Mouse (Mus musculus) cerebellum, adult 18-20 months (tissue): ENCODE data around the gene Agap2.

Experiments used
- DNase-seq, 2 experiments: peaks; one replicate each; pipeline ENCODE4 v3.0.0; 2021

Agap2 gene

GRCm38 (mm10) chr10:127137896-127138295 lies 62.8 kb downstream of the Agap2 start:
- DNase-seq = no peak

- no peak for DNase-seq
Measured at GRCm38 (mm10) chr10:127138328-127139141, 63.5 kb downstream of the Agap2 start.

GRCm38 (mm10) chr10:127140971-127141370 lies 65.9 kb downstream of the Agap2 start:
- no peak for DNase-seq

GRCm38 (mm10) chr10:127141500-127141899 lies 66.4 kb downstream of the Agap2 start:
- DNase-seq = no peak
